17 mouse cellular contexts compared by ENCODE assay signal in the genomic region with DNA sequence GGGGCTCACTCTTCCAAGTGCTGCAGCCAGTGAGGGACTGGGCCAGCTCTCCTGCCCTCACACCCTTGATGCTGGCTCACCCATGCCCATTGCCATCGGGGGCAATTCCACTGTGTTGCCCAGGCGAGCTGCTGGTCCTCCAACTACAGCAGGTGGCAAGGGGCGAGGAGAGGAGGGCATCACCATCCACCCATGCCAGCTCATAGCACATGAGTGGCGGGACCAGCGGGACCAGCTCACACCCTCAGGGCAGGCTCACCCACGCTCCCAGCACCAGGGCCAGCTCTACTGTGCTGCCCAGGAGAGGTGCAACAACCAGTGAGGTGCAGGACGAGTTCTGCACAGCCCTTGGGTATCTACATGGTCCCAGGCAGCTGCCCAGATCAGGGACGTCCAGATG. TPM values are rescaled to one million over a fixed set of nuclear protein-coding genes. Genes with fewer than 3 reads are reported as not detected.
"Had no signal": no experiment of that assay in that cellular context is flagged by ENCODE, and none has a peak within 500 bp of the region (broad histone marks: within the 10 kb centered on the region; RNA-seq: fewer than 3 reads in every experiment).

No protein-coding gene starts in this region.

- H3K9ac ChIP-seq: liver, embryonic 13.5 days; midbrain, embryonic 12.5 days had no signal

- H3K4me3 ChIP-seq: layer of hippocampus, adult 2 months; liver, embryonic 13.5 days; midbrain, embryonic 12.5 days had no signal

- ATAC-seq: intestine, postnatal 0 days; midbrain, embryonic 16.5 days had no signal

- H3K36me3 ChIP-seq: liver, embryonic 13.5 days; midbrain, embryonic 12.5 days had no signal

- H3K27me3 ChIP-seq: midbrain, embryonic 12.5 days had no signal

- H3K27ac ChIP-seq: kidney, postnatal 0 days; layer of hippocampus, adult 2 months; liver, embryonic 13.5 days; macrophage; midbrain, embryonic 12.5 days had no signal

- H3K4me2 ChIP-seq: liver, embryonic 13.5 days; midbrain, embryonic 12.5 days had no signal

- H3K9me3 ChIP-seq: liver, embryonic 13.5 days; midbrain, embryonic 12.5 days had no signal

- DNase-seq: kidney, adult 2 months; kidney, postnatal 25 days; layer of hippocampus, adult 9-11 months; liver, embryonic 13.5 days; lung, adult 2 months; thymus, adult 2 months; thymus, postnatal 14 days; thymus, postnatal 4 days had no signal

RNA-seq across cellular contexts. Expression of a gene that starts 9.7 kb away (rescaled TPM):
- total RNA-seq: megakaryocyte-erythroid progenitor cell, adult 5-6 weeks; monocyte, adult 5-6 weeks had no signal
- polyA plus RNA-seq: limb, embryonic 11.5 days; liver, embryonic 13.5 days; macrophage had no signal
